Mouse (Mus musculus) liver, embryonic 12.5 days (tissue): Measurements from ENCODE around the gene Gbf1. TPM values are rescaled to one million over a fixed set of nuclear protein-coding genes. Genes with fewer than 3 reads are reported as not detected.
A peak's percentile ranks its signal among the peaks of the same experiment; 100 is the strongest.
"Not testable (repeated sequence)": the region's sequence is repeated elsewhere in the genome, so short reads cannot be mapped to it uniquely, and the experiment has no call there.

Experiments used
- ATAC-seq: fragments of 200-750 bp; cut with Nextera tagmentation; 2 replicates; pipeline ENCODE4 v1.8.0; 2017; ENCODE audit warnings: moderate number of reproducible peaks, mild to moderate bottlenecking, moderate library complexity
- H3K27ac ChIP-seq: fragments of 300-500 bp; sonication (generic); 2 replicates; pipeline ENCODE4 v1.5.1; 2016; ENCODE audit warnings: mild to moderate bottlenecking
- H3K27me3 ChIP-seq: fragments of 300-500 bp; sonication (generic); replicated peaks from 2 replicates; pipeline ENCODE4 v1.6.1; 2016; ENCODE audit warnings: mild to moderate bottlenecking, moderate library complexity
- H3K36me3 ChIP-seq: fragments of 300-500 bp; sonication (generic); 2 replicates; pipeline ENCODE4 v1.6.1; 2016; ENCODE audit warnings: mild to moderate bottlenecking, moderate library complexity
- H3K4me1 ChIP-seq: fragments of 300-500 bp; sonication (generic); 2 replicates; pipeline ENCODE4 v1.6.1; 2016
- H3K4me2 ChIP-seq: fragments of 300-500 bp; sonication (generic); 2 replicates; pipeline ENCODE4 v1.6.1; 2016; ENCODE audit warnings: mild to moderate bottlenecking, moderate library complexity
- H3K4me3 ChIP-seq: fragments of 300-500 bp; sonication (generic); 2 replicates; pipeline ENCODE4 v1.5.1; 2016; ENCODE audit warnings: mild to moderate bottlenecking, moderate library complexity
- H3K9ac ChIP-seq: fragments of 300-500 bp; sonication (generic); 2 replicates; pipeline ENCODE4 v1.6.1; 2016; ENCODE audit warnings: mild to moderate bottlenecking, moderate library complexity
- H3K9me3 ChIP-seq: fragments of 300-500 bp; sonication (generic); replicated peaks from 2 replicates; pipeline ENCODE4 v1.6.1; 2016; ENCODE audit warnings: mild to moderate bottlenecking, moderate library complexity
- WGBS: fragments of 180-500 bp; shearing (Covaris S2); methylation state at CpG from one replicate; pipeline ENCODE4 v1.1.7; 2016; ENCODE audit not compliant: insufficient replicate concordance; 5-methylcytosine and 5-hydroxymethylcytosine counted together
- polyA plus RNA-seq: library from polyadenylated mRNA; unstranded; fragments of >200 nt; fragmentation: Nextera tagmentation; extraction: Ambion mirVana; gene quantifications from 2 replicates; pipeline ENCODE4 v1.2.1, GENCODE M21; 2016

The Gbf1 gene
- polyA plus RNA-seq = 27.7 and 30.6 TPM in 2 replicates

DNA sequence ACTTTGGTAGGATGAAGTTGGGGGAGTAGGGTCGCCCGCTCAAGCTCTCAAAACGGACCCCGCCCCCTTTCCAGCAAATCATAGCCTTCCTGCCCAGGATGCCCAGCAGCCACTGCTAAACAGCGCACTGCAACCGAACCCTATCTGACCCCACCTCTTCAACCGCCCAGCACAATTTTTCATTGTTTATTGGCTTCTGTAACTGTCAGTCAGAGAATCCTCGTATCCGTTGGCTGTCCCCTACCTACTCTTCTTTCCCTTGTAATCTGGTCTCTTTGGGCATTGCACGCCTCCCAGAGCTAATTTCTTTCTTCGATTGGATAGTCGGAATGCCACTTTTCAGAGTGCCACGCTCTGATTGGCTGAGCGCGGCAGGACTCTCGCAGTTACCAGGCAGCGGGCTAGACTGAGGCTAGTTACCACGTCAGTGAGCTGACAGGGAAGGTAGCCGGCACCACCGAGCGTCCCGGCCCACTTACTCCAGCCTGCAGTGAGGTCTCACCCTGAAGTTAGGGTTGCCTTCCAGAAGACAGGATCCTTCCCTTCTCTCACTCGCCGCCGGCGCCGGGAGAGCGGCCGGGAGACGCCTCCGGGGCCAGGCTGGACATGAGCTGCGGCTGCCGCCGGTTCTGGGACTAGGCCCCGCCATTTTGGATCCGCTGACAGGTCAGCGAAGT lies at the start of gene Gbf1:
Gene Gbf1 (plus strand): TSS at position 383 of the 677 bp plus-strand sequence.
- WGBS = under 1% methylated on average over 37 of the region's 37 CpGs
- peak within 1 kb of the TSS; percentile 78 for H3K9ac ChIP-seq
- no peaks in the 10 kb centered on the region for H3K36me3 ChIP-seq
- H3K4me3 ChIP-seq = peak within 1 kb of the TSS; percentile 82
- H3K27ac ChIP-seq = peak within 1 kb of the TSS; percentile 64
- peak within 1 kb of the TSS; percentile 73 for H3K4me2 ChIP-seq
- peaks cover 39% of the 10 kb centered on the region for H3K27me3 ChIP-seq
- ATAC-seq = peak; percentile 96
- no peaks in the 10 kb centered on the region for H3K9me3 ChIP-seq
- peaks cover 44% of the 10 kb centered on the region for H3K4me1 ChIP-seq

DNA sequence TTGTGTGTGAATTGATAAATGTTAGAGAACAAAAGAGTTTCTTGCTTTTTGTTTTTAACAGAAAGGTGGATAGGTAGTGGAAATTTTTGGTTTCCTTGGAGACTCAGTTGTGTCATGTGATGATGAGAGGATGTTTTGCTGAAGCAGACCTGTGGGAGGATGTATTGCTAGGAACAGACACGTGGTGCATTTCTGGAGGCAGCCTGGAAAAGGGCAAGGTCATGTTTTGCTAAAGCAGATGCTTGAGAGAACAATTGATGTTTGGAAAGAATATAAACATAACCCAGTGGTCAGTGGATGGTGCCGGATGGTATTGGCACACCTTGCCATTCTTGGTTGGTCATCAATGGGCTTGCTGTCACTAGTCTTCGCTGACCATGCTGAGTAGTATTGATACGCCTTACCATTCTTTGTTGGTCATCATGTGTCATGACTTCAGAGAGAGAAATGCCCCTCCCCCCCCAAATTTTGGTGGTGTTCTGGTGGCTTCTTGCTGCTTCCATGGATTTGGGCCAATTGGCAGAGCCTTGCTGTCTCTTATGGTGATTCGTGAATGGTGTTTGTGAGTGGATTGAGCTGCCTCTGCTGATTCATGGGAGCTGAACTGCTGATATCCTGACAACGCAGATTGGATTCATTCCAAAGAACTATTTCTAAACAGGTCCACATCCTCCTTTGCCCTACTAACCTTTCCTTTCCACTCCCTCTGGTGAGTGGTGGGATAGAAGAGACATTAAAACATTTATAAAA lies 48.7 kb upstream of the Gbf1 start:
- no peak overlapping the region for H3K27ac ChIP-seq
- no peak for ATAC-seq
- no peaks in the 10 kb centered on the region for H3K4me1 ChIP-seq
- H3K4me3 ChIP-seq = no peak overlapping the region
- no peaks in the 10 kb centered on the region for H3K27me3 ChIP-seq
- 78% methylated on average over 6 of the region's 6 CpGs for WGBS
- no peak overlapping the region for H3K4me2 ChIP-seq
- no peaks in the 10 kb centered on the region for H3K36me3 ChIP-seq
- H3K9me3 ChIP-seq = no peaks in the 10 kb centered on the region
- no peak overlapping the region for H3K9ac ChIP-seq

GRCm38 (mm10) chr19:46104187-46104557 lies 48.1 kb upstream of the Gbf1 start:
- no peak for ATAC-seq
- Histone ChIP-seq H3K36me3 (no peaks in the 10 kb centered on the region), H3K4me2 (no peak overlapping the region), H3K4me1 (no peaks in the 10 kb centered on the region), H3K27ac (no peak overlapping the region), H3K27me3 (no peaks in the 10 kb centered on the region), H3K9ac (no peak overlapping the region), H3K9me3 (no peaks in the 10 kb centered on the region), H3K4me3 (no peak overlapping the region)
- 63% methylated on average over 2 of the region's 2 CpGs for WGBS

DNA sequence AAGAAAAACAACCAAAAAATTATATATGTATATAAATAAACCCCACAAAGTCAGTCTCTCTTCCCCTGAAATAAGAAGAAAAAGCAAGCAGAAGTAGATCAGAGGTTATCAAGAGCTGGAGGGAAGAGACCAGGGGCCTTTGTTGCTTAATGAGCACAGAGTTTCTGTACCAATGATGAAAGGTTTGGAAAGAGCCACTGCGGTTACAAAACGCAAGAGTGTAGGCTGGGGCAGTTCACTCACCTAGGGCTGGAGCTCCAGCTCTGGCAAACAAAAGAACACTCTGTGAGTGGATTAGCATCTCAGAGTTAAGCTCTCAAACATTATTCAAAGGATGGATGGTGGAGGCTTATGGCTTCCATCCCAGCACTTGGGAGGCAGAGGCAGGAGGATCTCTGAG lies 42.1 kb upstream of the Gbf1 start:
- Histone ChIP-seq H3K9ac (no peak overlapping the region), H3K4me1 (peaks cover 5% of the 10 kb centered on the region; the same call in 1 of the 2 replicates), H3K27me3 (no peaks in the 10 kb centered on the region), H3K36me3 (no peaks in the 10 kb centered on the region), H3K4me3 (no peak overlapping the region), H3K9me3 (no peaks in the 10 kb centered on the region), H3K4me2 (no peak overlapping the region), H3K27ac (no peak overlapping the region)
- 66% methylated on average over 2 of the region's 2 CpGs for WGBS
- no peak for ATAC-seq

GRCm38 (mm10) chr19:46110781-46111180 lies 41.5 kb upstream of the Gbf1 start:
- no peaks in the 10 kb centered on the region for H3K9me3 ChIP-seq
- no peaks in the 10 kb centered on the region for H3K27me3 ChIP-seq
- H3K27ac ChIP-seq = no peak overlapping the region
- ATAC-seq = no peak
- no peak overlapping the region for H3K4me2 ChIP-seq
- no peak overlapping the region for H3K4me3 ChIP-seq
- WGBS = 67% methylated on average over 5 of the region's 5 CpGs
- H3K9ac ChIP-seq = no peak overlapping the region
- peaks cover 5% of the 10 kb centered on the region; the same call in 1 of the 2 replicates for H3K4me1 ChIP-seq
- no peaks in the 10 kb centered on the region for H3K36me3 ChIP-seq

DNA sequence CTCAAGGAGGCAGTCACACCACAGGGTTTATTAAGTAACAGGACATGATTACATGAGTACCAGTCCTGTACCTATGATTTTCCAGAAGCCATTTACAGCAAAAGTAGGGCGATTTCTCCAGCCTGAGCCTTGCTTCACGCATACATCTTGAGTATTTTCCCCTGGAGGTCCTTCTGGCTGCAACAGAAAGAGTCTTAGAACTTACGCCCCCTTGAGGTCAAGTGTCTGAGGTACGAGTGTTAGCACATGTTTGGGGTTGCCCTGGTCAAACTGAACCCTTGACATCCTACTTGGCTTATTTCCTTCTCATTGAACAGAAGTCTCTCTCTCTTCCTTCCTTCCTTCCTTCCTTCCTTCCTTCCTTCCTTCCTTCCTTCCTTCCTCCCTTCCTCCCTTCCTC lies 37.7 kb upstream of the Gbf1 start:
- Histone ChIP-seq H3K9ac (no peak overlapping the region), H3K4me3 (no peak overlapping the region), H3K27ac (no peak overlapping the region), H3K36me3 (no peaks in the 10 kb centered on the region), H3K4me1 (peaks cover 12% of the 10 kb centered on the region), H3K27me3 (no peaks in the 10 kb centered on the region; the same call in 1 of the 2 replicates), H3K9me3 (no peaks in the 10 kb centered on the region), H3K4me2 (no peak overlapping the region)
- 47% methylated on average over 4 of the region's 4 CpGs for WGBS
- ATAC-seq = no peak

GRCm38 (mm10) chr19:46119458-46119857 lies 32.9 kb upstream of the Gbf1 start:
- 0 out of 2 replicates have a peak overlapping the region, but pooled peaks have one; percentile 4 for H3K4me2 ChIP-seq
- peaks cover 4% of the 10 kb centered on the region; the same call in 1 of the 2 replicates for H3K27me3 ChIP-seq
- 29% methylated on average over 3 of the region's 3 CpGs for WGBS
- H3K9ac ChIP-seq = no peak overlapping the region
- H3K27ac ChIP-seq = peak overlapping the region; percentile 45; the same call in 1 of the 2 replicates
- H3K9me3 ChIP-seq = no peaks in the 10 kb centered on the region
- no peak overlapping the region for H3K4me3 ChIP-seq
- peaks cover 11% of the 10 kb centered on the region for H3K4me1 ChIP-seq
- peak; percentile 86 for ATAC-seq
- H3K36me3 ChIP-seq = no peaks in the 10 kb centered on the region

- Histone ChIP-seq H3K4me2 (no peak overlapping the region), H3K27ac (no peak overlapping the region), H3K4me1 (peaks cover 11% of the 10 kb centered on the region), H3K4me3 (no peak overlapping the region), H3K27me3 (peaks cover 13% of the 10 kb centered on the region; the same call in 1 of the 2 replicates), H3K36me3 (no peaks in the 10 kb centered on the region), H3K9me3 (no peaks in the 10 kb centered on the region), H3K9ac (no peak overlapping the region)
- ATAC-seq = no peak
- 51% methylated on average over 6 of the region's 6 CpGs for WGBS
These were observed 31.4 kb upstream of the Gbf1 start for GRCm38 (mm10) chr19:46120872-46121271.

DNA sequence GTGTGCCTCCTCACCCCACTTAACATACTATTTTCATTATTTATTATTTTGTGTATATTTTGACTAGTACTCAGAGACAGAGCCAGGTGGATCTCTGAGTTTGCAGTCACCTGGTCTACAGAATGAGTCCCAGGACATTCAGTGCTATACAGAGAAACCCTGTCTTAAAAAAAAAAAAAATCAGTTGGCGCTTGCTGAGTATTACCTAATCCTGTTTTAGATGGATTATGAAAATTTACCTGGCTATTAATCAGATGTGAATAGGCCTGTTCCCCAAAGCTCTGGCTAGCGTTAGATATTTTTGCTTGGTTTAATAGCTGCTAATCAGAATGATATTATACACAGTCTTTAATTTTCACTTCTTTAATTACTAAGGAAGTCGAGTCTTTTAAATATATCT lies 28.4 kb upstream of the Gbf1 start:
- Histone ChIP-seq H3K36me3 (no peaks in the 10 kb centered on the region), H3K4me2 (no peak overlapping the region), H3K4me3 (no peak overlapping the region), H3K27me3 (peaks cover 36% of the 10 kb centered on the region), H3K9me3 (no peaks in the 10 kb centered on the region), H3K27ac (no peak overlapping the region), H3K4me1 (peaks cover 11% of the 10 kb centered on the region), H3K9ac (no peak overlapping the region)
- no peak for ATAC-seq
- 67% methylated on average over 3 of the region's 3 CpGs for WGBS

DNA sequence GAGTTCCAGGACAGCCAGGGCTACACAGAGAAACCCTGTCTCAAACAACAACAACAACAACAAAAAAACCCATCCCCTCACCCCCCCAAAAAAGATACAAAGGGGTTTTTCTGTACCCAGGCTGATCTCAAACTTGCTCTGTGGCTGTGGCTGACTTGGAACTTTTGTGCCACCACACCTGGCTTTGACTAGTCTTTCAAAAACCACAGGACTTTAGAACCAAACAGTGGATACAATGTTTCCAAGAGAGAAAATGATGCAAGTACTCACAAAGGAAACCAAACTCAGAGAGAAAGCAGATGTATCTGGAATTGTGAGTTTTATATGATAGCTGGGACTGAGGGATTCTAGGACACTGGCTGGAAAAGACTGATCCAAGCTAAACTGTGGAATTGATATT lies 27.7 kb upstream of the Gbf1 start:
- no peaks in the 10 kb centered on the region for H3K9me3 ChIP-seq
- peaks cover 38% of the 10 kb centered on the region for H3K27me3 ChIP-seq
- ATAC-seq = no peak
- no peak overlapping the region for H3K27ac ChIP-seq
- H3K4me3 ChIP-seq = no peak overlapping the region
- H3K4me2 ChIP-seq = no peak overlapping the region
- H3K36me3 ChIP-seq = no peaks in the 10 kb centered on the region
- peaks cover 4% of the 10 kb centered on the region for H3K4me1 ChIP-seq
- H3K9ac ChIP-seq = no peak overlapping the region

DNA sequence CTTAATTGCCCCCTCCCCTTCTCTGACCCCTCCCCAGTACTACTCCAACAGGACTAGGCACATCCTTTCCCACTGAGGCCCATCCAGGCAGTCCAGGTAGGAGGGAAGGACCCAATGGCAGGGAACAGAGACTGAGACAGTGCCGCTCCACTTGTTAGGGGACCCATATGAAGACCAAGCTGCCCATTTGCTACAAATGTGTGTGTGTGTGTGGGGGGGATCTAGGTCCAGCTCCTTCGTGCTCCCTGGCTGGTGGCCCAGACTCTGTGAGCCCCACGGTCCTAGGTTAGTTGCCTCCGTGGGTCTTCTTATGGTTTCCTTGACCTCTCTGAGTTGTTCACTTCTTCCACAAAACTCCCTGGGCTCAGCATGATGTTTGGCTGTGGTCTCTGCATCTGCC lies 26.0 kb upstream of the Gbf1 start:
- Histone ChIP-seq H3K9me3 (no peaks in the 10 kb centered on the region), H3K4me3 (no peak overlapping the region), H3K4me2 (no peak overlapping the region), H3K9ac (no peak overlapping the region), H3K27ac (no peak overlapping the region), H3K4me1 (no peaks in the 10 kb centered on the region), H3K27me3 (peaks cover 54% of the 10 kb centered on the region), H3K36me3 (no peaks in the 10 kb centered on the region)
- WGBS = 62% methylated on average over 4 of the region's 4 CpGs
- no peak for ATAC-seq

DNA sequence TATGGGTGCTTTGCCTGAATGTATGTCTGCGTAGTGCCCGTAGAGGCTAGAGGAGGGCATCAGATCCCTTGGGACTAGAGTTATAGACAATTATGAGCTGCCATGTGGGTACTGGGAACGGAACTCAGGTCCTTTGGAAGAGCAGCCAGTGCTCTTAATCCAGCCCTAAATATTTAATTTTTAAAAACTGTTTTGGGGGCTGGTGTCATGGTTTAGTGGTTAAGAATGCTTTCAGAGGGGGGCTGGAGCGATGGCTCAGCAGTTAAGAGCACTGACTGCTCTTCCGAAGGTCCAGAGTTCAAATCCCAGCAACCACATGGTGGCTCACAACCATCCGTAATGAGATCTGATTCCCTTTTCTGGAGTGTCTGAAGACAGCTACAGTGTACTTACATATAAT lies 22.6 kb upstream of the Gbf1 start:
- H3K36me3 ChIP-seq, H3K27ac ChIP-seq, H3K4me1 ChIP-seq, H3K4me3 ChIP-seq, ATAC-seq, H3K9me3 ChIP-seq, H3K4me2 ChIP-seq, H3K9ac ChIP-seq: not testable (repeated sequence)
- 57% methylated on average over 6 of the region's 6 CpGs for whole genome bisulfite sequencing
- H3K27me3 ChIP-seq = peaks cover 81% of the 10 kb centered on the region
